Mouse (Mus musculus) bone marrow macrophage, adult 2 months (primary cell): ENCODE results near the gene Pcca.

Experiments used
- CTCF ChIP-seq: IDR thresholded peaks from 2 replicates; pipeline ENCODE4 v1.5.1; 2012; ENCODE audit warnings: low read depth, mild to moderate bottlenecking, low read length, moderate library complexity
- POLR2A ChIP-seq: IDR thresholded peaks from 2 replicates; pipeline ENCODE4 v1.6.1; 2012; ENCODE audit warnings: mild to moderate bottlenecking, low read depth, low read length, borderline replicate concordance

DNA sequence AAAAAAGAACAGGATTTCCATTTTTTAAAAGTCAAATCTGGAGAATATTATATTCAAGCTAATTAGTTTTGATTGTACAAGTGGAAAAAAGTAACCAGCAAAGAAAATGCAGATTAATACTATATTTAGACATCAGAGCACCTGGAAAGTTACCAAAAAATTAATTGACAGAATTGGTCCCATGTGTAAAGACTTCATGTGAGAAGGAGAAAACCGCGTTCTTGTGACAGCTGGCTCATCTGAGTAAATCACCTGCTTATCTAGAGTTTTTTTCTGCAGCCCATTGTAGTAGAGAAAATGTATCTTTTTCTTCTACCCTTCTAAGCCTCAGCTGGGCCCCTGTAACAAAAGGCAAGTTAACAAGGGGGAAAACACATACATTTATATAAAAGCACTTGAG, 219.2 kb downstream of the Pcca start:
- TF ChIP-seq POLR2A (no peak), CTCF (no peak)
